ENCODE assay signal across 13 mouse cellular contexts in the genomic region with DNA sequence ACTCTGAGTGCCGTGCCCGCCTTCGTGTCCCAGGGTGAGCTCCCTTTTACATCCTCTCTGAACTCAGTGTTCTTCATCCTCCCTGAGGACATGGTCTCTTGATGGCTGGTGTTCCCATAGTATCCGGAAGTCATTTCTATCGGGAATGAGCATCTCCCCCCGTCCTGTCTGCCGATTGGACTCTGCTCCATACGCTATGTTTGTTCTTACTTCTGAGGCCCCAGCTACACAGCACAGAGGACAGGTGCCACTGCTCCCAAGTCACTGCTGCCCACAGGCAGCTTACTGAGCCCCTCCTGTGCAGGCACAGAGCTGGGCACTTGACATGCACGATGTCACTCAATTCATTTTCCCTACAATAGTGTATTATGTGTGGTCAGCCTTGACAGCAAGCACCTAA. TPM values are rescaled to one million over a fixed set of nuclear protein-coding genes. Genes with fewer than 3 reads are reported as not detected.
DNase-seq lines count a peak whose midpoint lies in the region; ATAC-seq and TF ChIP-seq lines count a peak whose summit lies in the region.
"Had no signal": no experiment of that assay in that cellular context is flagged by ENCODE, and none has a peak within 500 bp of the region (broad histone marks: within the 10 kb centered on the region; RNA-seq: fewer than 3 reads in every experiment).

No protein-coding gene starts in this region.

- peaks cover 40% of the 10 kb centered on the region for H3K4me1 ChIP-seq in heart, embryonic 13.5 days
- H3K4me1 ChIP-seq in midbrain, embryonic 12.5 days, result peaks cover 36% of the 10 kb centered on the region
- H3K4me1 ChIP-seq in midbrain, postnatal 0 days (ENCODE audit: insufficient read depth, low read length), result peaks cover 7% of the 10 kb centered on the region
- H3K4me1 ChIP-seq in hindbrain, postnatal 0 days (ENCODE audit: insufficient read depth, low read length), result peaks cover 9% of the 10 kb centered on the region
- H3K4me1 ChIP-seq in neural tube, embryonic 13.5 days (replicated peaks), result peaks cover 77% of the 10 kb centered on the region

- no peaks in the 10 kb centered on the region for H3K36me3 ChIP-seq in heart, embryonic 13.5 days
- H3K36me3 ChIP-seq in midbrain, embryonic 12.5 days, result peaks cover 17% of the 10 kb centered on the region
- 0 out of 2 replicates have a peak, but pooled peaks cover 2% of the 10 kb centered on the region for H3K36me3 ChIP-seq in midbrain, postnatal 0 days (ENCODE audit: insufficient read depth, low read length)
- H3K36me3 ChIP-seq in hindbrain, postnatal 0 days (ENCODE audit: insufficient read depth, low read length), result no peaks in the 10 kb centered on the region; the same call in 1 of the 2 replicates
- peaks cover 8% of the 10 kb centered on the region; the same call in 1 of the 2 replicates for H3K36me3 ChIP-seq in neural tube, embryonic 13.5 days
- H3K36me3 ChIP-seq: G1E had no signal

- H3K9me3 ChIP-seq in heart, embryonic 13.5 days, result no peaks in the 10 kb centered on the region
- H3K9me3 ChIP-seq in midbrain, embryonic 12.5 days, result no peaks in the 10 kb centered on the region
- H3K9me3 ChIP-seq in midbrain, postnatal 0 days (ENCODE audit: low read length), result no peaks in the 10 kb centered on the region
- no peaks in the 10 kb centered on the region for H3K9me3 ChIP-seq in hindbrain, postnatal 0 days (ENCODE audit: low read length)
- no peaks in the 10 kb centered on the region for H3K9me3 ChIP-seq in neural tube, embryonic 13.5 days
- H3K9me3 ChIP-seq: G1E had no signal

- intact Hi-C loops in heart, postnatal 14 days (cut with DNase I), result no loop called here

- peaks cover 10% of the 10 kb centered on the region for H3K27me3 ChIP-seq in heart, embryonic 13.5 days (replicated peaks)
- no peaks in the 10 kb centered on the region for H3K27me3 ChIP-seq in midbrain, embryonic 12.5 days
- H3K27me3 ChIP-seq in midbrain, postnatal 0 days (ENCODE audit: insufficient read depth, low read length), result no peaks in the 10 kb centered on the region
- H3K27me3 ChIP-seq in hindbrain, postnatal 0 days (ENCODE audit: insufficient read depth, low read length), result no peaks in the 10 kb centered on the region
- H3K27me3 ChIP-seq in neural tube, embryonic 13.5 days, result no peaks in the 10 kb centered on the region

- H3K4me2 ChIP-seq in heart, embryonic 13.5 days, result peak overlapping the region; percentile 39
- H3K4me2 ChIP-seq in midbrain, embryonic 12.5 days (replicated peaks), result no peak overlapping the region
- no peak overlapping the region for H3K4me2 ChIP-seq in midbrain, postnatal 0 days (ENCODE audit: low read depth, low read length, poor library complexity, severe bottlenecking)
- no peak overlapping the region for H3K4me2 ChIP-seq in hindbrain, postnatal 0 days (ENCODE audit: low read depth, low read length)
- no peak overlapping the region for H3K4me2 ChIP-seq in neural tube, embryonic 13.5 days
- H3K4me2 ChIP-seq: heart, embryonic 11.5 days had no signal

- H3K9ac ChIP-seq in heart, embryonic 13.5 days, result no peak overlapping the region
- no peak overlapping the region for H3K9ac ChIP-seq in midbrain, embryonic 12.5 days (replicated peaks)
- H3K9ac ChIP-seq in midbrain, postnatal 0 days (replicated peaks; ENCODE audit: low read length, poor library complexity, severe bottlenecking), result no peak overlapping the region
- H3K9ac ChIP-seq in hindbrain, postnatal 0 days (replicated peaks; ENCODE audit: low read length), result no peak overlapping the region
- no peak overlapping the region for H3K9ac ChIP-seq in neural tube, embryonic 13.5 days

- TF ChIP-seq CTCF in midbrain, postnatal 0 days (IDR thresholded peaks at IDR 0.05), result no peak
- TF ChIP-seq CTCF in hindbrain, postnatal 0 days (IDR thresholded peaks at IDR 0.05; ENCODE audit: low read depth), result no peak

- H3K4me3 ChIP-seq in heart, embryonic 13.5 days, result no peak overlapping the region
- no peak overlapping the region for H3K4me3 ChIP-seq in midbrain, embryonic 12.5 days
- no peak overlapping the region for H3K4me3 ChIP-seq in midbrain, postnatal 0 days (ENCODE audit: low read depth, low read length)
- no peak overlapping the region for H3K4me3 ChIP-seq in hindbrain, postnatal 0 days (ENCODE audit: low read length)
- no peak overlapping the region for H3K4me3 ChIP-seq in neural tube, embryonic 13.5 days

- no peak for DNase-seq in heart, postnatal 14 days
- no peak for DNase-seq in midbrain, postnatal 0 days (ENCODE audit: low spot score)
- no peak for DNase-seq in hindbrain, postnatal 0 days (ENCODE audit: low spot score)
- no peak for DNase-seq in embryo, embryonic 10 days (ENCODE audit: low spot score)
- DNase-seq: thymus, postnatal 25 days had no signal

- no peak for ATAC-seq in heart, embryonic 13.5 days (ENCODE audit: extremely low read depth, insufficient number of reproducible peaks, low FRiP score, low TSS enrichment)
- ATAC-seq in midbrain, embryonic 12.5 days (ENCODE audit: low FRiP score, low read depth), result 0 out of 2 replicates have a peak, but pooled peaks have one; percentile 16
- ATAC-seq in midbrain, postnatal 0 days (ENCODE audit: low FRiP score), result no peak
- ATAC-seq in hindbrain, postnatal 0 days, result no peak
- ATAC-seq in neural tube, embryonic 13.5 days (ENCODE audit: low read depth), result no peak; the same call in 1 of the 2 replicates
- ATAC-seq in megakaryocyte-erythroid progenitor cell, adult 5-6 weeks (replicated peaks; ENCODE audit: low FRiP score, low TSS enrichment, poor library complexity, severe bottlenecking), result no peak

- 60% methylated on average over 9 of the region's 9 CpGs for WGBS in heart, embryonic 13.5 days
- WGBS in midbrain, embryonic 12.5 days, result 84% methylated on average over 9 of the region's 9 CpGs
- WGBS in midbrain, postnatal 0 days, result 53% methylated on average over 9 of the region's 9 CpGs
- 52% methylated on average over 9 of the region's 9 CpGs for WGBS in hindbrain, postnatal 0 days
- whole genome bisulfite sequencing in neural tube, embryonic 13.5 days, result 69% methylated on average over 9 of the region's 9 CpGs

- H3K27ac ChIP-seq in heart, embryonic 13.5 days (replicated peaks), result 0 out of 2 replicates have a peak overlapping the region, but pooled peaks have one; percentile 26
- no peak overlapping the region for H3K27ac ChIP-seq in midbrain, embryonic 12.5 days (replicated peaks)
- no peak overlapping the region for H3K27ac ChIP-seq in midbrain, postnatal 0 days (ENCODE audit: low read depth, low read length)
- peak overlapping the region; percentile 60; the same call in 1 of the 2 replicates for H3K27ac ChIP-seq in hindbrain, postnatal 0 days
- H3K27ac ChIP-seq in neural tube, embryonic 13.5 days (replicated peaks), result peak overlapping the region; percentile 68

RNA-seq across cellular contexts. Expression of gene Mapre3, which starts 45.4 kb away (rescaled TPM):
- polyA plus RNA-seq in heart, embryonic 13.5 days (2015; fragmentation: Nextera tagmentation; extraction: Ambion mirVana), result 16.1 and 16.4 TPM in 2 replicates
- 10 to 100 TPM; 28.1 to 33.1 TPM for total RNA-seq in heart, postnatal 14 days (2021)
- 69.3 and 77.7 TPM in 2 replicates for polyA plus RNA-seq in midbrain, embryonic 12.5 days (2016; fragmentation: Nextera tagmentation; extraction: Ambion mirVana)
- total RNA-seq in midbrain, postnatal 0 days (2014; rRNA removed), result 105 and 112 TPM in 2 replicates
- polyA plus RNA-seq in midbrain, postnatal 0 days (2015; fragmentation: Nextera tagmentation; extraction: Ambion mirVana), result 172 and 175 TPM in 2 replicates
- total RNA-seq in hindbrain, postnatal 0 days (2014; rRNA removed), result 51.7 and 55.8 TPM in 2 replicates
- 134 and 137 TPM in 2 replicates for polyA plus RNA-seq in hindbrain, postnatal 0 days (2015; fragmentation: Nextera tagmentation; extraction: Ambion mirVana)
- 107 and 116 TPM in 2 replicates for polyA plus RNA-seq in neural tube, embryonic 13.5 days (2015; fragmentation: Nextera tagmentation; extraction: Ambion mirVana)
- total RNA-seq in megakaryocyte-erythroid progenitor cell, adult 5-6 weeks (2014; fragmentation: Nextera tagmentation), result 0.25 TPM in 1 of 2 replicates, not detected in the other
- not detected in 2 replicates for total RNA-seq in megakaryocyte-erythroid progenitor cell, adult 5-6 weeks (2017)
- total RNA-seq: common myeloid progenitor, adult 5-6 weeks had no signal
- polyA plus RNA-seq: G1E had no signal

RNA-seq across cellular contexts. Expression of gene Dpysl5, which starts 57.7 kb away (rescaled TPM):
- polyA plus RNA-seq in heart, embryonic 13.5 days (2015; fragmentation: Nextera tagmentation; extraction: Ambion mirVana), result 2.4 and 3.8 TPM in 2 replicates
- under 1 TPM; 0.46 to 0.79 TPM for total RNA-seq in heart, postnatal 14 days (2021)
- polyA plus RNA-seq in midbrain, embryonic 12.5 days (2016; fragmentation: Nextera tagmentation; extraction: Ambion mirVana), result 136 and 153 TPM in 2 replicates
- total RNA-seq in midbrain, postnatal 0 days (2014; rRNA removed), result 334 and 374 TPM in 2 replicates
- polyA plus RNA-seq in midbrain, postnatal 0 days (2015; fragmentation: Nextera tagmentation; extraction: Ambion mirVana), result 232 and 234 TPM in 2 replicates
- 261 and 286 TPM in 2 replicates for total RNA-seq in hindbrain, postnatal 0 days (2014; rRNA removed)
- 120 and 148 TPM in 2 replicates for polyA plus RNA-seq in hindbrain, postnatal 0 days (2015; fragmentation: Nextera tagmentation; extraction: Ambion mirVana)
- 176 and 184 TPM in 2 replicates for polyA plus RNA-seq in neural tube, embryonic 13.5 days (2015; fragmentation: Nextera tagmentation; extraction: Ambion mirVana)
- not detected in 2 replicates for total RNA-seq in megakaryocyte-erythroid progenitor cell, adult 5-6 weeks (2014; fragmentation: Nextera tagmentation)
- total RNA-seq in megakaryocyte-erythroid progenitor cell, adult 5-6 weeks (2017), result not detected in 2 replicates
- total RNA-seq: common myeloid progenitor, adult 5-6 weeks; liver, adult 2 months had no signal
- polyA plus RNA-seq: G1E had no signal

Comparison
In these comparisons a context has a peak if more than half of its experiments do, and no peak if none do; other contexts are left out.
1. H3K27ac ChIP-seq: peak in heart, embryonic 13.5 days (single experiment), hindbrain, postnatal 0 days (single experiment) and neural tube, embryonic 13.5 days (single experiment); none in midbrain, embryonic 12.5 days (single experiment) and midbrain, postnatal 0 days (single experiment).
2. RNA of gene Dpysl5, which starts 57.7 kb away (polyA plus RNA-seq): 232 to 234 TPM in midbrain, postnatal 0 days, 176 to 184 TPM in neural tube, embryonic 13.5 days, 120 to 148 TPM in hindbrain, postnatal 0 days and 136 to 153 TPM in midbrain, embryonic 12.5 days; 2.4 to 3.8 TPM in heart, embryonic 13.5 days; every median in the first group is over 10 times any median in the second.